Mouse (Mus musculus): ENCODE data around the gene Crisp1.

Gene Crisp1

GRCm38 (mm10) chr17:40319062-40319461 lies at the start of gene Crisp1:
TSS of gene Crisp1 (minus strand) at chr17:40319207.
- no peak for DNase-seq (ENCODE audit: low spot score in 2 of 2)

- DNase-seq (ENCODE audit: low spot score in 2 of 2), result no peak
These were observed 23.5 kb upstream of the Crisp1 start for GRCm38 (mm10) chr17:40342497-40343009.

- DNase-seq (ENCODE audit: low spot score in 2 of 2), result no peak
These were observed 33.6 kb downstream of the Crisp1 start for GRCm38 (mm10) chr17:40285435-40285834.

- no peak for DNase-seq (ENCODE audit: low spot score in 2 of 2)
These were observed 43.5 kb downstream of the Crisp1 start for GRCm38 (mm10) chr17:40275519-40275918.

GRCm38 (mm10) chr17:40274906-40275470 lies 44.0 kb downstream of the Crisp1 start:
- DNase-seq (ENCODE audit: low spot score in 2 of 2), result no peak

- DNase-seq (ENCODE audit: low spot score in 2 of 2), result no peak
These were observed 66.5 kb downstream of the Crisp1 start for GRCm38 (mm10) chr17:40252487-40252886.
